Mouse (Mus musculus): Measurements from ENCODE around the gene Rhobtb1.

The Rhobtb1 gene

DNA sequence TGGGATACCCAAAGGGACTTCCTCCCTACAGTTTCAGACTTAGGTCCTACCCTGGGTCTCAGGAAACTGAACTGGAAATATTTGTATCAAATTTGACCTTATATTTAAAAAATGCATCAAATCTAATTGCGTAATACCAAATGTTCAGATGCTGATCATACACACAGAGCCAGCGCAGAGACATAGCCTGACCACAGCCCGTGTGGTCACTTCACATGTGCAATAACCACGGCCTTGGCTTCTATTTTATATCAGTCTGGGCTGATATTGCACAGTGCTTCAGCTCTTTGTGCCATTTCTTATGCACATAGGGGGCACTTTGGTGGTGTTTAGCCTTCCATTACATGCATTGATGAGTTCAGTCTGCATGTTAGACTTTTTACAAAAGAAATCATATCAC is 72.0 kb downstream of the Rhobtb1 start:
- H3K27me3 ChIP-seq (ENCODE audit: insufficient read depth, low read length), result peaks cover 15% of the 10 kb centered on the region
- H3K4me1 ChIP-seq (replicated peaks; ENCODE audit: low read depth, low read length), result 0 out of 2 replicates have a peak, but pooled peaks cover 4% of the 10 kb centered on the region
- TF ChIP-seq CTCF (conservative IDR thresholded peaks at IDR 0.05; ENCODE audit: low read length), result no peak
- TF ChIP-seq NANOG (IDR thresholded peaks at IDR 0.05; ENCODE audit: borderline replicate concordance, low read length), result no peak
- no peak for TF ChIP-seq POU5F1 (IDR thresholded peaks at IDR 0.05; ENCODE audit: borderline replicate concordance, low read length)
- H3K9me3 ChIP-seq (ENCODE audit: low read length), result no peaks in the 10 kb centered on the region
- H3K36me3 ChIP-seq (ENCODE audit: insufficient read depth, low read length), result no peaks in the 10 kb centered on the region
- no peak overlapping the region for H3K4me3 ChIP-seq (replicated peaks; ENCODE audit: low read length)

DNA sequence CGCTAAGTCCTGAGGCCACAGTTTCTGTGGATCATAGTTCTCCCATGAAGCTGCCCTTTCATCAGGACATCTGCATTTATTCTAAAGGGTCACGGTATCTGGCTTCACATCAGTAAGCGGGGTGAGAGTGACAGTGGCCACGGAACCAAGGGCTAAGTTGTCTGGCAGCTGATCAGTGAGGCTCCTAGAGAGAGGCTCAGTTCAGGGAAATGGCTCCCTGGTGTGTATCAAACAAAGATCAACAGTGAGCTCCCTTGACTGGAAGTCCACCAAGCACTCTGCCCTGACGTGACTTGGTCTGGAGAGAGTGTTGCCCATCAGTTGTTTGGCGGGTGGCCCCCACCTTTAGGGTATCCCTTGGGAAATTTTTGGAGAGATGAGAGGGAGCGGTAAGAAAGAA is 73.0 kb downstream of the Rhobtb1 start:
- TF ChIP-seq CTCF (conservative IDR thresholded peaks at IDR 0.05; ENCODE audit: low read length) (no peak), NANOG (IDR thresholded peaks at IDR 0.05; ENCODE audit: borderline replicate concordance, low read length) (no peak), POU5F1 (IDR thresholded peaks at IDR 0.05; ENCODE audit: borderline replicate concordance, low read length) (no peak)
- Histone ChIP-seq H3K9me3 (ENCODE audit: low read length) (no peaks in the 10 kb centered on the region), H3K27me3 (ENCODE audit: insufficient read depth, low read length) (peaks cover 14% of the 10 kb centered on the region), H3K4me1 (replicated peaks; ENCODE audit: low read depth, low read length) (0 out of 2 replicates have a peak, but pooled peaks cover 4% of the 10 kb centered on the region), H3K4me3 (replicated peaks; ENCODE audit: low read length) (no peak overlapping the region), H3K36me3 (ENCODE audit: insufficient read depth, low read length) (no peaks in the 10 kb centered on the region)

DNA sequence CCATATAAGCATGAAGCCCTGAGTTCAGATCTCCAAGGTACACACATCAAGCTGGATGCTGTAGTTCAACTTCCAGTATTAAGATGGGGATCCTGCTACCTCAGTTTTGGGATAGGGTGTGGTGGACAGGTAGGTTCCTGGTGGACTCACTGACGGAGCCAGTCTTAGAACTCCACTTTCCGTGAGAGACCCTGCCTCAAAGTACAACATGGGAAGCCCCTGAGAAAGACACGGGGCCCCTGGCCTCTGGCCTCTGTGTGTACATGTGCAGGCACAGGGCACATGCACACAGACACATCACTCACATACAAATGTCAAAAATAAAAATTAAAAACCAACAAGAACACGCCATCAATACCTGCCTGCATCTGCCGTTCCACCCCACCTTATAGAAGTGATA is 74.2 kb downstream of the Rhobtb1 start:
- no peaks in the 10 kb centered on the region for H3K36me3 ChIP-seq (ENCODE audit: insufficient read depth, low read length)
- 0 out of 2 replicates have a peak, but pooled peaks cover 4% of the 10 kb centered on the region for H3K4me1 ChIP-seq (replicated peaks; ENCODE audit: low read depth, low read length)
- H3K9me3 ChIP-seq (ENCODE audit: low read length), result no peaks in the 10 kb centered on the region
- peaks cover 8% of the 10 kb centered on the region; the same call in 1 of the 2 replicates for H3K27me3 ChIP-seq (ENCODE audit: insufficient read depth, low read length)
- no peak overlapping the region for H3K4me3 ChIP-seq (replicated peaks; ENCODE audit: low read length)
- TF ChIP-seq POU5F1 (IDR thresholded peaks at IDR 0.05; ENCODE audit: borderline replicate concordance, low read length) (no peak), CTCF (conservative IDR thresholded peaks at IDR 0.05; ENCODE audit: low read length) (no peak), NANOG (IDR thresholded peaks at IDR 0.05; ENCODE audit: borderline replicate concordance, low read length) (no peak)

DNA sequence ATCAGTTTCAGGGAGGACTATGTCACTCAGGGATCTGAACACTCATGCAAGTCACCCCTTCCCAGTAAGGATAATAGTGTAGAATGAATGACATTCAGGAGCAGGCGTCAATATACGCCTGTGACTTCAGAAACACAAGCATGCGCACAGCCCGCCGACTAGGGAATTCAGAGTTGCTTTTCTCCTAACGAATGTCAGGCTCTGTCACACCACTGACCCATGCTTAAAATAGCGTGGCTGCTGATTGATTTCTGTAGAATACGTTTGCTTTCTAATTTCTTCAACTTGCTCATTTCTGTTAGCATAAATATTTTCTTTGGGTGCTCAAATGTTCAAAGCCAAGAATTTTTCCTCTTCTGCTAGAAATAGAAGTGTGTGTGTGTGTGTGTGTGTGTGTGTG is 74.7 kb downstream of the Rhobtb1 start:
- Histone ChIP-seq H3K4me1 (replicated peaks; ENCODE audit: low read depth, low read length) (0 out of 2 replicates have a peak, but pooled peaks cover 4% of the 10 kb centered on the region), H3K27me3 (ENCODE audit: insufficient read depth, low read length) (peaks cover 7% of the 10 kb centered on the region; the same call in 1 of the 2 replicates), H3K36me3 (ENCODE audit: insufficient read depth, low read length) (no peaks in the 10 kb centered on the region), H3K9me3 (ENCODE audit: low read length) (no peaks in the 10 kb centered on the region), H3K4me3 (replicated peaks; ENCODE audit: low read length) (no peak overlapping the region)
- TF ChIP-seq CTCF (conservative IDR thresholded peaks at IDR 0.05; ENCODE audit: low read length) (no peak), POU5F1 (IDR thresholded peaks at IDR 0.05; ENCODE audit: borderline replicate concordance, low read length) (no peak), NANOG (IDR thresholded peaks at IDR 0.05; ENCODE audit: borderline replicate concordance, low read length) (no peak)

DNA sequence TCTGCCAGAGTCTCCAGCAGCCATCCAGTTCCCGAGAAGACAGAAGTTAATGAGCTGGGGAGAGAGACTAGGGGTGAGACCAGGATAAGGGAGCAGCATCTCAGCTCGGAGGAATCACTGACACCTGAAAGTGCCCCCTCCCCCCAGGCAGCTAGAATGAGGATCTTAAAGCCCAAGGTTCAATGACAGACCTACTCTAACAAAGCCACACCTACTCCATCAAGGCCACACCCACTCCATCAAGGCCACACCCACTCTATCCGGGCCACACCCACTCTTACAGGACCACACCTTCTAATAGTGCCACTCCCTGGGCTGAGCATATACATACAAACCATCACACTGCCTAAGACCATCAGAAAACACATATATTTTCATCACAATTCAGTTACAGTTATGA is 86.0 kb downstream of the Rhobtb1 start:
- no peak for TF ChIP-seq POU5F1 (IDR thresholded peaks at IDR 0.05; ENCODE audit: borderline replicate concordance, low read length)
- no peak for TF ChIP-seq NANOG (IDR thresholded peaks at IDR 0.05; ENCODE audit: borderline replicate concordance, low read length)
- no peak for TF ChIP-seq CTCF (conservative IDR thresholded peaks at IDR 0.05; ENCODE audit: low read length)
- peaks cover 10% of the 10 kb centered on the region for H3K4me1 ChIP-seq (replicated peaks; ENCODE audit: low read depth, low read length)
- H3K4me3 ChIP-seq (replicated peaks; ENCODE audit: low read length), result no peak overlapping the region
- no peaks in the 10 kb centered on the region for H3K27me3 ChIP-seq (ENCODE audit: insufficient read depth, low read length)
- no peaks in the 10 kb centered on the region for H3K9me3 ChIP-seq (ENCODE audit: low read length)
- H3K36me3 ChIP-seq (ENCODE audit: insufficient read depth, low read length), result no peaks in the 10 kb centered on the region

DNA sequence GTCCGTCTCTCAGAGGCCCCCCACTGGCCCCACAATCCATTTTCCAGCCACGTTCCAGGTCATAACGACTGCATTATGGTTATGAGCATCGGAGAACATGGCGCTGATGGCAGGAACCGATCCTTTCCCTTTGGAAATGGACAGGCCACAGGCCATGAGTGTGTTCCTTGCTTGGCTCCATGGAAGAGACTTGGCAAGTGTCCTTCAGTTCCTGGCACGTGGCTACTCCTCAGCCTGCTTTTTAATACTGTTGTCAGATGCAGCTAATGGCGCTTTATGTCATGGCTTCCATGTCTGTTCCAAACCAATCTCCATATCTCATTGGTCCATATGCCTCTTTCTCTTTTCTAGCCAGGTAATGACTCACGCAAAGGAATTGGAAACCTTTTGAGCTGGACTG is 86.5 kb downstream of the Rhobtb1 start:
- no peak overlapping the region for H3K4me3 ChIP-seq (replicated peaks; ENCODE audit: low read length)
- no peaks in the 10 kb centered on the region for H3K27me3 ChIP-seq (ENCODE audit: insufficient read depth, low read length)
- TF ChIP-seq NANOG (IDR thresholded peaks at IDR 0.05; ENCODE audit: borderline replicate concordance, low read length) (no peak), POU5F1 (IDR thresholded peaks at IDR 0.05; ENCODE audit: borderline replicate concordance, low read length) (no peak), CTCF (conservative IDR thresholded peaks at IDR 0.05; ENCODE audit: low read length) (no peak)
- peaks cover 10% of the 10 kb centered on the region for H3K4me1 ChIP-seq (replicated peaks; ENCODE audit: low read depth, low read length)
- no peaks in the 10 kb centered on the region for H3K36me3 ChIP-seq (ENCODE audit: insufficient read depth, low read length)
- H3K9me3 ChIP-seq (ENCODE audit: low read length), result no peaks in the 10 kb centered on the region

DNA sequence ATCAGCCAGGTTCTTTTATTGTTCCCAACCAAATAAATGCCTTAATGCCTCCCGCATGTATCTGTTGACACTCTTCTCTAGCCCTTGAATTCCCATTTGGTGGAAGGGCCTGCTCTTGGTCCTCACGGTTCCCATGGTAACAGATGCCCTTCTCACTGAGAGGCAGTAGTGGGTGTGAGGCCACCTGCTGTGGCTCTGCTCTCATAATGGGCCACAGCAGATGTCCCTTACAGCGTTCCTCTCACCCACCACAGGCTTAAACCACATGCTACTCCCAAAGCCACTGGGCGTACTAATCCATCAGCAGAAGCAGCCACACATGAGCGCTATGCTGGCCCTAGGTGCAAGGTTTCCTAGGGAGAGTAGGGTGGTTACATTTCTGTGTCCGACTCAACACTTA is 87.1 kb downstream of the Rhobtb1 start:
- peaks cover 10% of the 10 kb centered on the region for H3K4me1 ChIP-seq (replicated peaks; ENCODE audit: low read depth, low read length)
- no peak overlapping the region for H3K4me3 ChIP-seq (replicated peaks; ENCODE audit: low read length)
- TF ChIP-seq NANOG (IDR thresholded peaks at IDR 0.05; ENCODE audit: borderline replicate concordance, low read length) (no peak), POU5F1 (IDR thresholded peaks at IDR 0.05; ENCODE audit: borderline replicate concordance, low read length) (no peak), CTCF (conservative IDR thresholded peaks at IDR 0.05; ENCODE audit: low read length) (no peak)
- no peaks in the 10 kb centered on the region for H3K36me3 ChIP-seq (ENCODE audit: insufficient read depth, low read length)
- no peaks in the 10 kb centered on the region for H3K9me3 ChIP-seq (ENCODE audit: low read length)
- H3K27me3 ChIP-seq (ENCODE audit: insufficient read depth, low read length), result 0 out of 2 replicates have a peak, but pooled peaks cover 2% of the 10 kb centered on the region

DNA sequence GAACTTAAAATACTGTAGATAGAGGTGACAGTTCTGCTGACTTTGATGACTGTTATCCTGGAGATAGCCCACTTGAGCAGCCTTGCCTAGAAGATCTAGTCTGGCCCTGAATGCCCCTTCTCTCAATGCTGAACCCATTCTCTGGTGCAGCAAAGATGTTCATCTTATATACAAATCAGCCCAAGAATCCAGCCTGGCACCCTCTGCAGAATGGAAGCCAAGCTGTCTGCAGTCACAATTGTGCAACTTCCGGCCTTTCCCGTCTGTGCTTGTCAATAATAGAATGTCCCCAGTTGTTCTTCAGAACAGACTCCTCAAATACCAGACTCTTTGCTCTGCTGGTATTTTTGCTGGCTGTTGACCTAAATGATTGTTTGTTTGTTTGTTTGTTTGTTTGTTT is 89.3 kb downstream of the Rhobtb1 start:
- no peak overlapping the region for H3K4me3 ChIP-seq (replicated peaks; ENCODE audit: low read length)
- TF ChIP-seq CTCF (conservative IDR thresholded peaks at IDR 0.05; ENCODE audit: low read length) (no peak), NANOG (IDR thresholded peaks at IDR 0.05; ENCODE audit: borderline replicate concordance, low read length) (no peak), POU5F1 (IDR thresholded peaks at IDR 0.05; ENCODE audit: borderline replicate concordance, low read length) (no peak)
- H3K27me3 ChIP-seq (ENCODE audit: insufficient read depth, low read length), result 0 out of 2 replicates have a peak, but pooled peaks cover 2% of the 10 kb centered on the region
- peaks cover 12% of the 10 kb centered on the region for H3K4me1 ChIP-seq (replicated peaks; ENCODE audit: low read depth, low read length)
- no peaks in the 10 kb centered on the region for H3K36me3 ChIP-seq (ENCODE audit: insufficient read depth, low read length)
- H3K9me3 ChIP-seq (ENCODE audit: low read length), result no peaks in the 10 kb centered on the region

DNA sequence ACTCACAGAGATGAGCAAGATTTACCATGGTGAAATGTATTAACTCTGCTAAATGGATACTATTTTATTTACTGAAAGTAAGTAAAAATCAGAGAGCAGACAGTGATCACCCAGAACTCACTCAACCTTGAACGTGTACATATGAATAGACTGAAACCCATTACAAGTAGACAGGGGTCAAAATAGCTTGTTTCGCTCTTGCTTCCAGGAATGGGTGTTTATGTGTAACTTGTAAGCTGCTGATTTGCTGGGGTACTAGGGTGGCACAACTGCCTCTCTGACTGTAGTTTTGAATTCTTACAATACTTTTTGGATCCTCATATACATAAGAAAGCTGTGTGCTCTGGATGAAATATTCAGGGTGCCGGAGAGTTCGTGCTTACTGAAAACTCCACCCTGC is 93.9 kb downstream of the Rhobtb1 start:
- peaks cover 16% of the 10 kb centered on the region for H3K4me1 ChIP-seq (replicated peaks; ENCODE audit: low read depth, low read length)
- H3K27me3 ChIP-seq (ENCODE audit: insufficient read depth, low read length), result peaks cover 7% of the 10 kb centered on the region
- TF ChIP-seq CTCF (conservative IDR thresholded peaks at IDR 0.05; ENCODE audit: low read length), result no peak
- TF ChIP-seq NANOG (IDR thresholded peaks at IDR 0.05; ENCODE audit: borderline replicate concordance, low read length), result no peak
- no peak for TF ChIP-seq POU5F1 (IDR thresholded peaks at IDR 0.05; ENCODE audit: borderline replicate concordance, low read length)
- H3K4me3 ChIP-seq (replicated peaks; ENCODE audit: low read length), result no peak overlapping the region
- H3K9me3 ChIP-seq (ENCODE audit: low read length), result no peaks in the 10 kb centered on the region
- H3K36me3 ChIP-seq (ENCODE audit: insufficient read depth, low read length), result no peaks in the 10 kb centered on the region
